Mouse (Mus musculus) midbrain, embryonic 14.5 days (tissue): Measurements from ENCODE around the gene Cfap74. TPM values are rescaled to one million over a fixed set of nuclear protein-coding genes. Genes with fewer than 3 reads are reported as not detected.

Experiments used
- ATAC-seq: fragments of 200-750 bp; cut with Nextera tagmentation; 2 replicates; pipeline ENCODE4 v1.8.0; 2017; ENCODE audit warnings: moderate number of reproducible peaks, moderate library complexity; ENCODE audit not compliant: low FRiP score, low TSS enrichment
- DNase-seq: peaks from one replicate; pipeline ENCODE4 v3.0.0-alpha.2; 2015
- H3K27ac ChIP-seq: fragments of 300-500 bp; sonication (generic); replicated peaks from 2 replicates; pipeline ENCODE4 v1.5.1; 2014; ENCODE audit warnings: mild to moderate bottlenecking, low read depth, low read length, moderate library complexity
- H3K27me3 ChIP-seq: fragments of 300-500 bp; sonication (generic); 2 replicates; pipeline ENCODE4 v1.6.1; 2014; ENCODE audit warnings: low read length, control low read depth, mixed read lengths; ENCODE audit not compliant: control insufficient read depth, insufficient read depth
- H3K36me3 ChIP-seq: fragments of 300-500 bp; sonication (generic); 2 replicates; pipeline ENCODE4 v1.6.1; 2014; ENCODE audit warnings: low read length, control low read depth; ENCODE audit not compliant: control insufficient read depth, insufficient read depth
- H3K4me1 ChIP-seq: fragments of 300-500 bp; sonication (generic); 2 replicates; pipeline ENCODE4 v1.6.1; 2014; ENCODE audit warnings: mild to moderate bottlenecking, antibody characterized with exemption, low read length, control low read depth; ENCODE audit not compliant: control insufficient read depth, insufficient read depth
- H3K4me2 ChIP-seq: fragments of 300-500 bp; sonication (generic); 2 replicates; pipeline ENCODE4 v1.6.1; 2014; ENCODE audit warnings: mild to moderate bottlenecking, low read length, moderate library complexity
- H3K4me3 ChIP-seq: fragments of 300-500 bp; sonication (generic); replicated peaks from 2 replicates; pipeline ENCODE4 v1.5.1; 2014; ENCODE audit warnings: low read depth, low read length
- H3K9ac ChIP-seq: fragments of 300-500 bp; sonication (generic); replicated peaks from 2 replicates; pipeline ENCODE4 v1.6.1; 2014; ENCODE audit warnings: mild to moderate bottlenecking, low read length, moderate library complexity
- H3K9me3 ChIP-seq: fragments of 300-500 bp; sonication (generic); 2 replicates; pipeline ENCODE4 v1.6.1; 2016; ENCODE audit warnings: low read length, control low read depth, mixed read lengths; ENCODE audit not compliant: control insufficient read depth
- WGBS: fragments of 180-500 bp; shearing (Covaris S2); extraction: QIAGEN DNeasy Blood & Tissue Kit; methylation state at CpG from one replicate; pipeline ENCODE4 v1.1.7; 2014; 5-methylcytosine and 5-hydroxymethylcytosine counted together
- polyA plus RNA-seq: library from polyadenylated mRNA; unstranded; fragments of >200 nt; fragmentation: Nextera tagmentation; extraction: Ambion mirVana; gene quantifications from 2 replicates; pipeline ENCODE4 v1.2.1, GENCODE M21; 2014

Gene Cfap74
- polyA plus RNA-seq, 1 experiment from 2014 or later: 3.3 TPM

DNA sequence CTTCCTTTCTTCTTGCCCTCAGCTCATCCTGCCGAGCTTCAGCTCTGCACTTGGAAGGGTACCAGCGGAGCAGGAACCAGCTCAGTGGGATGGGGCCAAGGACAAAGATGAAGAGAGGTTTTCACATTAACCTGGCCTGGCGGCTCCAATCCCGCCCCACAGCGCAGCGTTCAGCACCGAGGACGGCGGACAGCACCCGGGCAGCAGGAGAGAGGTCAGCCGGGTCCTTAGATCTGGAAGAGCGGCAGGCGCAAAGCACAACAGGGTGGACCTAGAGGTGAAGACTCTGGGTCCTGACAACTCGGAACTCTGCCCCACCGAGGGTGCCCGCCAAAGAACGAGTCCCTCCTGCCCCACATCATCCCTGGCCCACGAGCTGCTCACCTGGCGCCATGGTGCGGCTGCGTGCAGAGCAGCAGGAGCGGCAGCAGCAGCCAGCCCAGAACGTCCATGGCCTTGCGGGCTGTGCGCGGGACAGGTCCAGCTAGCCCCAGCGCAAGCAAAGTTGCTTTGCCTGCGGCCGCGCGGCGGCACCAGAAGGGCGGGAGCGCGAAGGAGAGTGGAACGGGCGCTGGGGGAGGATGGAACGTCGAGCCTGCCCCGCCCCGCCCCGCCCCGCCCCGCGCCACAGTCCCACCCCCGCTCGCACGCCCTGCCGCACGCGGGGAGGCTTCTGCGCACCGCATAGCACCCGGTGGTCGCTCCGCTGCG lies 11.3 kb upstream of the Cfap74 start, which contains the start of gene Gabrd:
Gabrd (minus strand) TSS at position 602 of the 711 bp plus-strand sequence.
- DNase-seq: peak; percentile 40

DNA sequence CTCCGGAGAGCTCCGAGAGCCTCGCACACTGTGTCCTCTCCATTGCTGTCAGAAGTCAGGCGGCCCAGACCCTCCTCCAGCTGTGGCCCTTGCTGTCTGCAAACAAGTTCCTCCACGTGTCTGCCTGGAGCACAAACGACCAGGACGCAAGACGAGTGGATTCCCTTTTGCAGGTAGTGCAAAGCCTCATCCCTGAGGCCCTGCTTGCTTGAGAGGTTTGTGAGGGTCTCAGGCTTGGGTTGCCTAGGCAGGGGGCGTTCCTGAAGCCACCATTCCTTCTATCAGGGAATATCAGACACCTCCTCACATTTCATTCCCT lies 10.8 kb upstream of the Cfap74 start:
- peaks cover 36% of the 10 kb centered on the region for H3K27me3 ChIP-seq
- WGBS: 4% methylated on average over 9 of the region's 9 CpGs
- no peak for DNase-seq

More for the DNA sequence above, 11.3 kb upstream of the Cfap74 start, which contains the start of gene Gabrd:
- ATAC-seq: no peak
- H3K4me2 ChIP-seq: peak within 1 kb of the TSS; percentile 59
- 0 out of 2 replicates have a peak within 1 kb of the TSS, but pooled peaks have one; percentile 43 for H3K9ac ChIP-seq
- peaks cover 36% of the 10 kb centered on the region for H3K27me3 ChIP-seq
- WGBS: under 1% methylated on average over 50 of the region's 57 CpGs
- no peaks in the 10 kb centered on the region for H3K9me3 ChIP-seq
- no peak within 1 kb of the TSS for H3K27ac ChIP-seq
- no peaks in the 10 kb centered on the region for H3K36me3 ChIP-seq
- H3K4me1 ChIP-seq: 0 out of 2 replicates have a peak, but pooled peaks cover 4% of the 10 kb centered on the region
- H3K4me3 ChIP-seq: peak within 1 kb of the TSS; percentile 37

DNA sequence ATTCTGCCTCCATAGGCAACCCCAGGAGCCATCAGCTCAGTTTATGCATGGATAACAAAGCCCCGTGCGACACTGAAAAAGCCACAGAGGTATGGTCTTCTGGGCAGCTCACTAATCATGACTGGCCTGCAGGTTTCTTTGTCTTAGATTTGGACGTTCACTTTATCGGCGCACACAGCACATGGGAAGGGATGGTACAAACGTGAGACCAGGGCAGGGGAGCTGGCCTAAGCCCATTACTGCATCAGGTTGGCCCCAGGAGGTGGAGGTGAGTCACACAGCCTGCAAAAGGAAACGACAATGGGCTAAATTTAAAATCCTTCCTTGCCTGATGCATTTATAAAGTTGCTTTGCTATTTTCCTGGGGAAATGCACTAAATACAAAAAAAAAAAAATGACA lies 7.9 kb upstream of the Cfap74 start:
- WGBS: 62% methylated on average over 7 of the region's 7 CpGs
- H3K4me3 ChIP-seq: no peak overlapping the region
- no peak overlapping the region for H3K27ac ChIP-seq
- 0 out of 2 replicates have a peak, but pooled peaks cover 4% of the 10 kb centered on the region for H3K4me1 ChIP-seq
- DNase-seq (no peak), ATAC-seq (no peak)
- no peaks in the 10 kb centered on the region for H3K36me3 ChIP-seq
- no peaks in the 10 kb centered on the region for H3K9me3 ChIP-seq
- no peak overlapping the region for H3K4me2 ChIP-seq
- H3K27me3 ChIP-seq: peaks cover 30% of the 10 kb centered on the region
- no peak overlapping the region for H3K9ac ChIP-seq

More for the DNA sequence above, 10.8 kb upstream of the Cfap74 start:
- no peak for ATAC-seq
- H3K4me2 ChIP-seq: peak overlapping the region; percentile 59
- no peaks in the 10 kb centered on the region for H3K9me3 ChIP-seq
- H3K4me1 ChIP-seq: 0 out of 2 replicates have a peak, but pooled peaks cover 4% of the 10 kb centered on the region
- H3K9ac ChIP-seq: no peak overlapping the region
- no peak overlapping the region for H3K27ac ChIP-seq
- no peaks in the 10 kb centered on the region for H3K36me3 ChIP-seq
- peak overlapping the region; percentile 37 for H3K4me3 ChIP-seq

- no peak overlapping the region for H3K4me3 ChIP-seq
- ATAC-seq: no peak
- H3K9ac ChIP-seq: no peak overlapping the region
- WGBS: 47% methylated on average over 1 of the region's 1 CpGs
- DNase-seq: no peak
- no peaks in the 10 kb centered on the region for H3K9me3 ChIP-seq
- H3K36me3 ChIP-seq: no peaks in the 10 kb centered on the region
- H3K27me3 ChIP-seq: peaks cover 17% of the 10 kb centered on the region
- 0 out of 2 replicates have a peak, but pooled peaks cover 3% of the 10 kb centered on the region for H3K4me1 ChIP-seq
- no peak overlapping the region for H3K4me2 ChIP-seq
- no peak overlapping the region for H3K27ac ChIP-seq
These were observed 6.5 kb upstream of the Cfap74 start for GRCm38 (mm10) chr4:155402489-155402888.

- ATAC-seq (peak; percentile 62; the same call in 1 of the 2 replicates), DNase-seq (no peak)
- H3K27ac ChIP-seq: no peak overlapping the region
- peak overlapping the region; percentile 81 for H3K4me2 ChIP-seq
- WGBS: 2% methylated on average over 8 of the region's 8 CpGs
- H3K9ac ChIP-seq: no peak overlapping the region; the same call in 1 of the 2 replicates
- H3K9me3 ChIP-seq: no peaks in the 10 kb centered on the region
- H3K27me3 ChIP-seq: no peaks in the 10 kb centered on the region
- peak overlapping the region; percentile 50 for H3K4me3 ChIP-seq
- peaks cover 7% of the 10 kb centered on the region; the same call in 1 of the 2 replicates for H3K4me1 ChIP-seq
- no peaks in the 10 kb centered on the region for H3K36me3 ChIP-seq
These were observed 314 bp upstream of the Cfap74 start for GRCm38 (mm10) chr4:155408695-155409057.

DNA sequence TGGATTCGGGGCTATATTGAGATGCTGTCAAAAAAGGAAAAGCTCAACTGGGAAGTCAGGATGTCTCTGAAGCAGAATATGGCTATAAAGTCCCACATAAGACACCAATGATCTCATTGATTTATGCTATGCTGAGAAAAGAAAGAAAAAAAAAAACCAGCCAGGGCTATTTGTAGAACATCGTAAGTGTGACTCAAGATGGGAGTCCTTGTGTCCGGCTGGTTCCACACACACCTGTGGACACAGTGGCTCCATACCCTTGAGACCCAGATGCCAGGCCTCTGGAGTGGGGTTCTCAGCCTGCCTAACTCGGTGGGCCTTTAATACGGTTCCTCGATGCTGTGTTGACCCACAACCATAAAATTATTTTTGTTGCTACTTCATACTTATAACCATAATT lies 3.1 kb downstream of the Cfap74 start:
- 92% methylated on average over 6 of the region's 6 CpGs for WGBS
- ATAC-seq: no peak

GRCm38 (mm10) chr4:155413641-155414335 lies 4.8 kb downstream of the Cfap74 start:
- no peak overlapping the region for H3K27ac ChIP-seq
- ATAC-seq: no peak
- no peak overlapping the region for H3K4me3 ChIP-seq
- DNase-seq: no peak
- H3K9me3 ChIP-seq: no peaks in the 10 kb centered on the region
- H3K4me2 ChIP-seq: no peak overlapping the region
- peaks cover 7% of the 10 kb centered on the region; the same call in 1 of the 2 replicates for H3K4me1 ChIP-seq
- no peak overlapping the region for H3K9ac ChIP-seq
- WGBS: 94% methylated on average over 11 of the region's 11 CpGs
- no peaks in the 10 kb centered on the region for H3K36me3 ChIP-seq
- no peaks in the 10 kb centered on the region for H3K27me3 ChIP-seq

More for the DNA sequence above, 3.1 kb downstream of the Cfap74 start:
- Histone ChIP-seq H3K9ac (no peak overlapping the region), H3K4me2 (no peak overlapping the region), H3K27ac (no peak overlapping the region), H3K4me3 (no peak overlapping the region), H3K4me1 (peaks cover 7% of the 10 kb centered on the region; the same call in 1 of the 2 replicates), H3K27me3 (no peaks in the 10 kb centered on the region), H3K36me3 (no peaks in the 10 kb centered on the region), H3K9me3 (no peaks in the 10 kb centered on the region)
- no peak for DNase-seq

GRCm38 (mm10) chr4:155414656-155415235 lies 5.8 kb downstream of the Cfap74 start:
- Histone ChIP-seq H3K4me1 (peaks cover 4% of the 10 kb centered on the region; the same call in 1 of the 2 replicates), H3K9ac (no peak overlapping the region), H3K27ac (no peak overlapping the region), H3K4me3 (no peak overlapping the region), H3K36me3 (0 out of 2 replicates have a peak, but pooled peaks cover 4% of the 10 kb centered on the region), H3K4me2 (no peak overlapping the region), H3K27me3 (no peaks in the 10 kb centered on the region), H3K9me3 (no peaks in the 10 kb centered on the region)
- 90% methylated on average over 9 of the region's 9 CpGs for WGBS
- ATAC-seq (no peak), DNase-seq (no peak)
